Mouse (Mus musculus) urinary bladder, postnatal 14 days (tissue): ENCODE results near the gene Tex45.

Experiments used
- DNase-seq: peaks from one replicate; pipeline ENCODE4 v3.0.0; 2021; ENCODE audit warnings: low spot score

Tex45 gene

DNA sequence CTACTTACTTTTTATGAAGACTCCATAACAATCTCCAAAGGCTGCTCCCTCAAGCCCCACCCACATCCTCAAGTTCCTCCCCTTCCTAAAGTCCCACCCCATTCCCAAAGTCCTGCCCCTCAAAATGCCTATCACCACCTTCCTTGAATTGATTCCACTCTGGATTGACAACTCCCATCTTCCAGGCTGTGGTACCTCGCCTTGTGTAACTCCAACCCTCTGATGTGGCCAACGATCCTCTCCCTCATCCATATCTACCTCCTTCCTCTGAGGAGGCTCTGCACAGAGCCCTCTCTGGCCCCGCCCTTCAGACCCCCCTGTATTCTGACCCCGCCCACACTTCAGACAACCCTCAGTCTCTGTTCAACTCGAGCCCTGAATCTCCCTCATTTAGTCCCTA lies 14.5 kb downstream of the Tex45 start:
- no peak for DNase-seq

DNA sequence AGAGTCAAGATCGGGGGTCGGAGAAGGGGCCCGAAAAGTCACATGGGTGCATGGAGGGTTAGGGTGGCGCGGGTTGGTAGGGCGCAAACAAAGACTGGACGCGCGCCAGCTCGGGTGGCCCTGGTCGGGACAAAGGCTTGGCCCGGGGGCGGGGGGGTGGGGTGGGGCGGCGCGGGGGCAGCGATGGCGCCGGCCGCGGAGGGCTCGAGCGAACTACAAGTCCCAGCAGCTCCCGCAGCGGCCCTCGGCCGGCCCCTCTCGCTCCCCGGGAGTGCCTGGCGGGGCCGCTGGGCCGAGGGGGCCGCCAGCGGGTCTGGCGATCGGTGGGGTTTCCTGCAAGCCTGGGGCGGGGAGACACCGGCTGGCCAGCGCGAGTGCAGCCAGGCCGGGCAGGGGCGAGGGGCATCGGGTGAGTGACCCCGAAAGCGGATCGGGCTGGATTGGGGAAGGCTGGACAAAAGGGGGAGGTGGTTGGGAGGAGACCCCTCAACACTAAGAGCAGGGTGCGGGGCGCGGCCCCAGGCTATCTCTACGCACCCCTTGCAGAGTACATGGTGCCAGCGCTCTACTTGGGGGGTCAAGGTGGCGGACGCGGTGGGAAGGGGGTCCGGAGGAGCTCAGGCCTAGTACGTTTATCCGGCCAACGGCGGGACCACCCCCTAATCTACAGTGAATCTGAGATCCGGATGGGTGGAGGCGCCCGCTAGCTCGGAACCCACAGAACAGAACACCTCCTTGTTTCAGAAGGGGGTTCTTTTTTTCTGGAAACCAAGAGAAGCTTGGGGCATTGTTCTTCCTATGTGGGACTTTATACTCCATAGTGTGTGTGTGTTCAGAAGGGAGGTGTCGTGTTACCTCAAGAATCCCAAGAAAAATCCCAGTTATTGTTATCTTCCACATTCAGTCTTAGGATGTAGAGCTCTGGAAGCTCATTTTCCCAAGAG lies 22.5 kb downstream of the Tex45 start, which contains the start of gene Zfp358:
Gene Zfp358, plus strand, starts transcription at position 238 of the 944 bp plus-strand sequence.
- peak; percentile 75 for DNase-seq

- no peak for DNase-seq
Observed at GRCm38 (mm10) chr8:3493845-3494208, 23.2 kb downstream of the Tex45 start.

DNA sequence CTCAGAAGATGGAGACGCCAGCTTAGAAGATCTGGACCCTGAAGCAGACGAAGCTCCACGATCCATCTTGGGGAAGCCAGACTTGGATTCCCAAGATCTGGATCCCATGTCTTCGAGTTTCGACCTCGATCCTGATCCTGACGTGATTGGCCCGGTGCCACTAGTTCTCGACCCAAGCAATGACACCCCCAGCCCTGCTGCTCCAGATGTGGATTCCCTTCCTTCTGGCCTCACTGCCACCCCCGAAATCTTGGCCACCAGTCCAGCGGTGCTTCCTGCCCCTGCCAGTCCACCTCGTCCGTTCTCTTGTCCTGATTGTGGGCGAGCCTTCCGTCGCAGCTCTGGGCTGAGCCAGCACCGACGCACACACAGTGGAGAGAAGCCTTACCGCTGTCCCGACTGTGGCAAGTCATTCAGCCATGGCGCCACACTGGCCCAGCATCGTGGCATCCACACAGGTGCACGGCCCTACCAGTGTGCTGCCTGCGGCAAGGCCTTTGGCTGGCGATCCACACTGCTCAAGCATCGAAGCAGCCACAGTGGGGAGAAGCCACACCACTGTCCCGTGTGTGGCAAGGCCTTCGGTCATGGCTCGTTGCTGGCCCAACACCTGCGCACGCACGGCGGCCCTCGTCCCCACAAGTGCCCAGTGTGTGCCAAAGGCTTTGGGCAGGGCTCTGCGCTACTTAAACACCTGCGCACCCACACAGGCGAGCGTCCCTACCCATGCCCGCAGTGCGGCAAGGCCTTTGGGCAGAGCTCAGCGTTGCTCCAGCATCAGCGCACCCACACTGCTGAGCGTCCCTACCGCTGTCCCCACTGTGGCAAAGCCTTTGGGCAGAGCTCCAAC lies 25.1 kb downstream of the Tex45 start:
- no peak for DNase-seq

- DNase-seq: no peak
Observed at GRCm38 (mm10) chr8:3496428-3496748, 25.7 kb downstream of the Tex45 start.

DNA sequence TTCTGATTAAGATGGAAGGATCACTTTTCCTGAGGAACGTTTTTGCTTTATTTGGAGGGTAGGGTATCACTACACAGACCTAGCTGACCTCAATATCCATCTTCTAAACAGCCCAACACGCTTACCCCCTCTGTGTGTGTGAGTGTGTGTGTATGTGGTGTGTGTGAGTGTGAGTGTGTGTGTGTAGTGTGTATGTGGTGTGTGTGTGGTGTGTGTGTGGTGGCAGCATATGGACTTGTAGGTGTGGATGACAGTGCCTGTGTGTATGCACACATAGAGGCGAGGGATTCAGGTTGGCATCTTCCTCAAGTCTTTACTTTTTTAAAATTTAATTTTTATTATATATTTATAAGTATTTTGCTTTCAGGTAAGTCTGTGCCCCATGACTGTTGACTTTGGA lies 27.9 kb downstream of the Tex45 start:
- no peak for DNase-seq

GRCm38 (mm10) chr8:3499751-3500150 lies 29.1 kb downstream of the Tex45 start:
- DNase-seq: no peak

DNA sequence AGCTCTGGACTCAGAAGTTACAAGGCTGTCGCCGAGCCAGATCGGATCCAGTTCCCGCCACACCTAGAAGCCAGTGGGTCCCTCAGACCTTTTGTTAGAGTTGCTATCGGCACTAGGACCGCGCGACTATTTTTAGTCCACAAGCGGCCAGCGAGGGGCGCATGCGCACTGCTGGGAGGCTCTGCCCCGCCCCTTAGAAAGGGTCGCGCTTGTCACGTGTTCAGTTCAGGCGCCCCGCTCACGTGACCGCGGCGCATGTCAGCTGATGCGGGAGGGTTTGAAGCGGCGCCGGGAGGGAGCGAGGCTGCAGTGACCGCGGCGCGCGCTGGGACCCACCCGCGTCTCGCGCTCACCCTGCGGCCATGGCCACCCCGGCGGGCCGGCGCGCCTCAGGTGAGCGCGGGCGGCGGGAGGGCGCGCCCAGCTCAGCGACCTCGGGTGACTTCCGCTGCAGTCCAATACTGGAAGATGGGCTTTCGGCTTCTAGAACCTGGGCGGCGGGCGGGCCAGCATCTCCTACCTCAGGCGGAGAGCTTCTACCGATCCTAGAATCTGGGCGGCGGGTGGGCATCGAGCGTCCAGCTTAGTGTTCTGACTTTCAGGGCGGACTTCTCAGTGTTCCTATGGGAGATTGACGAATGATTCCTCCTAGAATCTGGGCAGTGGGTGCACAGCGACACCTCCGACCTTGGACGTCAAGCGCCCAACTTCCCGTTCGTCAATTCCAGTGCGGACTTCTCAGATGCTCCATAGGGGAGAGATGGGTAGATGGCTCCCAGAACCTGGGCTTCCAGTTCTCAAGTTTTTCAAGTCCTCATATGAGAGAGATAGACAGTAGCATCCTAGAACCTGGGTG lies 29.8 kb downstream of the Tex45 start, which contains the start of gene Mcoln1:
Gene Mcoln1, plus strand, starts transcription at position 223 of the 856 bp plus-strand sequence.
- peak; percentile 98 for DNase-seq

DNA sequence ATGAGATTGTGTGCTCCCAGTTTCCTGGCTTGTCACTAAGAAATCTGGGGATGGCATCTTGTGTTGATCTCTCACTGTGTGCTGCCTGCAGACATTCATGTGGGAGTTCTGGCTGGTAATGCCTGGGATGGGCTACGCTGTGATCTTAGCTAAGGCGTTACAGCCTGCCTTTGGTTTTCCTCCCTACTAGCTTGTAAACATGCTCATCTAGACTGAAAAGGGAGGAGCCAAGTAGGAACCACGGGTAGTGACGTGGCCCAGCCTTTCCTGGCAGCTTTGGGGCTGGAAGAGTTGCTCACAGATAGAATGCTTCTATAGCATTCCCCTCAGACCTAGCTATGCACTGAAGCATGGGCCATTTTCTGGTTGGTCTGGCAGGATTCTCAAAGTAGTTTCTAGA lies 31.6 kb downstream of the Tex45 start:
- peak; percentile 29 for DNase-seq

- DNase-seq: no peak
Observed at GRCm38 (mm10) chr8:3507979-3508754, 37.5 kb downstream of the Tex45 start.

- DNase-seq: no peak
Observed at GRCm38 (mm10) chr8:3514681-3515247, 44.1 kb downstream of the Tex45 start.

DNA sequence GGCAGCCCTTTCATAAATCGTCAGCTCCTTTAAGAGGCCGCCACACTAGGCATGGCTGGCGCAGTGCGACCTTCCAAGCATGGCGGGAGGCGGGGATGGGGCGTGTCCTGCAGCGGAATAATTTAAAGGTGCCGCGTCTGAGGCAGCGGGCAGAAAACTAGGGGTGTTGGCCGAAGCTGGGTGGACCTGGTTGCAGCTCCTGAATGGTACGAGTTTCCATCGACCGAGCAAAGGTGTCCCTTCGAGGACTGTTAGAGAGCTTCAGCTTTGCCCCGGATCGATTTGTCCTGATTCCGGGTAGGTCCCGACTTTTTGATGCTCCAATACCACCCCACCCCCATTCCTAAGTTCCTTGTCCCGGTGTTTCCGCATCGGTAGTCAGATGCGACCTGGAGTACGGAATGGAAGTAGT lies 44.6 kb downstream of the Tex45 start, which contains the start of gene Pnpla6:
Gene Pnpla6, plus strand, starts transcription at position 125 of the 412 bp plus-strand sequence.
- DNase-seq: peak; percentile 93

DNA sequence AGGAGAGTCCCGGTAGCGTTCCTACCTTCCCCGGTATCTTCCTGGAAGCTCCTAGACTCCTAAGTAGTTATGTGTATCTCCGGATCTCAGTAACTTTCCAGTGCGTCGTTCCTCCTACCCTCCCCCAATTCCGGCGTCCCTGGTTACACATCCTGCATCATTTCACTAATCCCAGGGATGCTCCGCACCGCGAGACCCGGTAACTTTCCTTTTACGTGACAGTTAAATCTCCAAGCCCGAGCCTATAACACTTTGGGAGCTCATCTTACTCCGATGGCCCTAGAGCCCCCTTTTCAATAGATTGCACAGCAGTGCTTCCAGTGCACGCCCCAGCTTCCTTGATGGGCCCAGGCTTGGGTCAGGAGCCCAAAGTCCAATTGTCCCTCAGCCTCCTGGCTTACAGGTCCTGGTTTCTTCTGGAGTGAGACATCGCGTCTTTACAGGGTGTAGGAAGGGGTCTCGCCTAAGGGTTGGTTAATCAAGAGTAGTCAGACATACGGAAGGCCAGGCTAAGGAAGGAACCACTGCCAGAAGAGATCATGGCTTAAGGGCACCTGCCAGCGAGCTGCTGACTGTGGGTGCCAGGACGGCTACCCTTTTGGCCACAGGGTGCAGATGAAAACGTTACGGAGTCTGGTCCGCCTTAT lies 45.2 kb downstream of the Tex45 start:
- peak; percentile 49 for DNase-seq

- DNase-seq: peak; percentile 95
Observed at GRCm38 (mm10) chr8:3516450-3517116, 45.9 kb downstream of the Tex45 start.

DNA sequence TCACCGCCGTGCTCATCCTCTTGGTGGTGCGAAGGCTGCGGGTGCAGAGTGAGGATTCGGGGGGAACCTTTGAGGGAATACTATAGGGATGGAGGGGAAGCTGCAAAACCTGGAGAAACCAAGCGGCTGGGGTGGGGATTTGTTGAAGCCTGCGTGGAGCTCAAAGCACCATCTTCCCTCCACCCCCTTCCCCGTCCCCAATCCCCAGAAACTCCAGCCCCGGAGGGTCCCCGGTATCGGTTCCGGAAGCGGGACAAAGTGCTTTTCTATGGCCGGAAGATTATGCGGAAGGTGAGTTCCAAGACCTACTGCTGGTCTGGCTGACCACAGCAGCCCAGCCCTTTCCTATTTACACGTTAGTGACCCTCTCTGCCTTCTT lies 46.4 kb downstream of the Tex45 start:
- DNase-seq: no peak

DNA sequence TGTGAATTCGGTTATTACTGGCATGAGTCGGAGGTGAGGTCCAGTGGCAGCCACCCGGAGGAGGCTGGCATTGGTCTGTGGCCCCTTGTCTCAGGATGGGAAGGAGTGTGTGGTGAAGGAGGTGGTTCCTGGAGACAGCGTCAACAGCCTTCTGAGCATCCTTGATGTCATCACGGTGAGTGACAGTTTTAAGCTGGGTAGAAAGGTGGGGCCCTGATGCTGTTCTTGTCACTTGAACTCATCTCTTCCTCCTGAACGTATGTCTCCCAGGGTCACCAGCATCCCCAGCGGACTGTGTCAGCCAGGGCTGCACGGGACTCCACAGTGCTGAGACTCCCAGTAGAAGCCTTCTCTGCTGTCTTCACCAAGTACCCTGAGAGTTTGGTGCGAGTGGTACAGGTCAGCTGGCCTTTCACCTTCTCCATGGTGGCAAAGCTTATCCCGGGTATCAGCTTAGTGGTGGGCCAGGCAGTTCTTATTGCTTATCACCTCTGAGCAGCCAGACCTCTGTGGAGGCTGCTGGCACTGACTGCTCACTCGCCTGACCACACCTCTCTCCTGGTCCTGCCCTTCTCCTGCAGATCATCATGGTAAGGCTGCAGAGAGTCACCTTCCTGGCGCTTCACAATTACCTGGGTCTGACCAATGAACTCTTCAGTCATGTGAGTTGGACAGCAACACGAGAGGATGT lies 51.5 kb downstream of the Tex45 start:
- no peak for DNase-seq

DNA sequence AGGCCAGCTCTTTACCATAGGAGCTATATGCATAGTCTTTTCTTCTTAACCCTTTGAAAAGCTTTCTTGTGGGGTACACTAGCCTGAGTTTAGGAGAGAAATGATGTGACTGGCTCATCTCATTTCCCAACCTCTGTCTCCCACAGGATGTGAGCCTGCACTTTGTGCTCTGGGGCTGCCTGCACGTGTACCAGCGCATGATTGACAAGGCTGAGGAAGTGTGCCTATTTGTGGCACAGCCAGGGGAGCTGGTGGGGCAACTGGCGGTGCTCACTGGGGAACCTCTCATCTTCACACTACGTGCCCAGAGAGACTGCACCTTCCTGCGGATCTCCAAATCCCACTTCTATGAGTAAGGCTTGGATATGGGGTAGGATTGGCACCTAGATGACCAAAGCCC lies 60.2 kb downstream of the Tex45 start:
- DNase-seq: no peak

DNA sequence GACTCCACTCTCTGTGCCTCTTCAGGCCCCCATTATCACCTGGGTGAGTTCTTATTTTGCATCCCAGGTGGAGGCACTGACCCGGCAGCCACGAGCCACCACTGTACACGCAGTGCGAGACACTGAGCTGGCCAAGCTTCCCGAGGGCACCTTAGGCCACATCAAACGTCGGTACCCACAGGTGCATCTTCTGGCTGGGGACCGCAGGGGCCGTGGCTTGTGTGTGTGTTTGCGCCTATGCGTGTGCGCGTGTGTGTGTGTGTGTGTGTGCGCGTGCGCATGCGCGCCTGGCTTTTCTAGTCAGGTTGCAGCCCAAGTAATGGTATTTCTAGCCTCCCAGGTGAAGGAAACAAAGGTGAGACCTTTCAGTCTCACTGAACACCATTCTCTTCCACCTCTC lies 61.3 kb downstream of the Tex45 start:
- no peak for DNase-seq
